Mouse (Mus musculus): ENCODE results near the gene Erlec1.

DNA sequence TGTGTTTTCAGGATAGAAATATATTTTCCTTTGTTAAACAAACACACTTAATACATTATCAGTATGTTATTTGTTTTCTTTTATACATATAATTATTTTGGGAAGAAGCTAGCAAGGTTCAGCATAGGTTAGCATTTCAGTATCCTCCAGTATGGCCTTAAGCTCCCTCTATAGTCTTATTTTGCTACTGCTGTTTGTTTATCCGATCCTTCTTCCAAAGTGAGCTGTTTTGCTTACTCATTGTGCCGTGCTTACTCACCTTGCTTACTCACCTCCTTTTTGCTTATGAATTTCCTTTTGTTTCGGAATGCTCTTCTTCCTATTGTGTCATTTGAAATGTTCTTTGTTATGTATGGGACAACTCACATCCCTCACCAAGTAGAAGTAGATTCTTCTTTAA lies 42.5 kb upstream of the Erlec1 start:
- TF ChIP-seq CTCF (IDR thresholded peaks at IDR 0.05; ENCODE audit: low read depth, low read length) = no peak
- TF ChIP-seq POLR2A (IDR thresholded peaks at IDR 0.05; ENCODE audit: insufficient read depth, low read length) = no peak
